Mouse (Mus musculus) left cerebral cortex, postnatal 10 days (tissue): Measurements from ENCODE around the gene Kctd11. TPM values are rescaled to one million over a fixed set of nuclear protein-coding genes. Genes with fewer than 3 reads are reported as not detected.
A peak's percentile ranks its signal among the peaks of the same experiment; 100 is the strongest.

Experiments used
- DNase-seq, 2 experiments: peaks; one replicate each; pipeline ENCODE4 v3.0.0; 2021 to 2022; ENCODE audit warnings: low spot score in 2 of 2, mixed read lengths in 1 of 2; ENCODE audit errors: extremely low spot score in 1 of 2
- intact Hi-C: fragments of 180-260 bp; cut with DNase I; formaldehyde crosslinking; loops from one replicate; pipeline ENCODE4 v1.15.1; 2025
- total RNA-seq, 2 experiments: library from RNA; stranded (reverse); gene quantifications; 2 replicates each; pipeline ENCODE4 v1.2.3; 2021

Gene Kctd11
- total RNA-seq, 2 experiments from 2014 or later: 0.57 to 0.62 TPM

- intact Hi-C loops: no loop called here
- no peak for DNase-seq
Measured at GRCm38 (mm10) chr11:69884663-69885062, 3.5 kb upstream of the Kctd11 start.

- intact Hi-C loops: no loop called here
- no peak for DNase-seq
Measured at GRCm38 (mm10) chr11:69884240-69884639, 3.0 kb upstream of the Kctd11 start.

- no peak for DNase-seq
- intact Hi-C loops: no loop called here
Measured at GRCm38 (mm10) chr11:69883527-69884151, 2.4 kb upstream of the Kctd11 start.

- intact Hi-C loops: no loop called here
- DNase-seq: no peak
Measured at GRCm38 (mm10) chr11:69883066-69883465, 1.9 kb upstream of the Kctd11 start.

- no peak for DNase-seq
- intact Hi-C loops: no loop called here
Measured at GRCm38 (mm10) chr11:69881787-69882670, 823 bp upstream of the Kctd11 start.

- intact Hi-C loops: no loop called here
- peak in 1 of 2 experiments; percentile 82 for DNase-seq
Measured at GRCm38 (mm10) chr11:69880506-69880852, 727 bp downstream of the Kctd11 start.

GRCm38 (mm10) chr11:69879711-69880110 lies 1.5 kb downstream of the Kctd11 start:
- intact Hi-C loops: loop anchor here (5.0 kb wide), 1 partner anchor 77 kb away; the partner anchor contains the start of gene Fgf11
- DNase-seq: no peak

- DNase-seq: no peak
- intact Hi-C loops: loop anchor here (5.0 kb wide), 1 partner anchor 77 kb away; the partner anchor contains the start of gene Fgf11
Measured at GRCm38 (mm10) chr11:69878952-69879351, 2.3 kb downstream of the Kctd11 start.

- intact Hi-C loops: loop anchor here (5.0 kb wide), 1 partner anchor 76 kb away; the partner anchor contains the start of gene Fgf11
- no peak for DNase-seq
Measured at GRCm38 (mm10) chr11:69878399-69878798, 2.8 kb downstream of the Kctd11 start.

GRCm38 (mm10) chr11:69877878-69878277 lies 3.3 kb downstream of the Kctd11 start, which contains the start of gene Tmem95:
Gene Tmem95, minus strand, starts transcription at chr11:69878018.
- intact Hi-C loops: loop anchor here (5.0 kb wide), 1 partner anchor 76 kb away; the partner anchor contains the start of gene Fgf11
- DNase-seq: no peak

- peak; percentile 77 to 91 for DNase-seq
- intact Hi-C loops: loop anchor here (5.0 kb wide), 1 partner anchor 75 kb away; the partner anchor contains the start of gene Fgf11
Measured at GRCm38 (mm10) chr11:69876867-69877266, 4.3 kb downstream of the Kctd11 start.

- DNase-seq: no peak
- intact Hi-C loops: loop anchor here (5.0 kb wide), 1 partner anchor 74 kb away; the partner anchor contains the start of gene Fgf11
Measured at GRCm38 (mm10) chr11:69876186-69876585, 5.0 kb downstream of the Kctd11 start.

GRCm38 (mm10) chr11:69872451-69872850 lies 8.8 kb downstream of the Kctd11 start:
- DNase-seq: no peak
- intact Hi-C loops: no loop called here

- intact Hi-C loops: no loop called here
Measured at GRCm38 (mm10) chr11:69871822-69872221, 9.4 kb downstream of the Kctd11 start.

GRCm38 (mm10) chr11:69870289-69871069 lies 10.7 kb downstream of the Kctd11 start:
- intact Hi-C loops: no loop called here
- DNase-seq: no peak

More at GRCm38 (mm10) chr11:69871822-69872221, 9.4 kb downstream of the Kctd11 start:
- no peak for DNase-seq

GRCm38 (mm10) chr11:69867335-69867734 lies 13.9 kb downstream of the Kctd11 start:
- intact Hi-C loops: no loop called here
- no peak for DNase-seq

GRCm38 (mm10) chr11:69865561-69865960 lies 15.6 kb downstream of the Kctd11 start:
- intact Hi-C loops: no loop called here
- no peak for DNase-seq

- no peak for DNase-seq
- intact Hi-C loops: no loop called here
Measured at GRCm38 (mm10) chr11:69864138-69864860, 16.9 kb downstream of the Kctd11 start.
